Comparison of ENCODE assay signal across 29 mouse cellular contexts in genomic region chr3:108702789-108703188, GRCm38 (mm10). TPM values are rescaled to one million over a fixed set of nuclear protein-coding genes. Genes with fewer than 3 reads are reported as not detected.
"Had no signal": no experiment of that assay in that cellular context is flagged by ENCODE, and none has a peak within 500 bp of the region (broad histone marks: within the 10 kb centered on the region; RNA-seq: fewer than 3 reads in every experiment).

No protein-coding gene starts in this region.

- H3K4me3 ChIP-seq: embryonic facial prominence, embryonic 10.5 days; embryonic facial prominence, embryonic 12.5 days; embryonic facial prominence, embryonic 13.5 days; embryonic facial prominence, embryonic 15.5 days; erythroblast, embryonic 14.5 days; forebrain, embryonic 10.5 days; forebrain, embryonic 12.5 days; forebrain, embryonic 13.5 days; forebrain, embryonic 15.5 days; heart, adult 2 months; heart, embryonic 10.5 days had no signal

- ATAC-seq: forebrain, embryonic 13.5 days; forebrain, embryonic 14.5 days; forebrain, embryonic 15.5 days; forebrain, embryonic 16.5 days; forebrain, postnatal 0 days had no signal

- DNase-seq: cerebellum, adult 2 months; cerebellum, adult 8-10 months; cerebellum, adult 9-10 months; cerebellum, adult 9-11 months; cerebellum, postnatal 10 days; cerebellum, postnatal 14 days; cerebellum, postnatal 25 days; cerebellum, postnatal 36 days; embryo, embryonic 11 days; forebrain, postnatal 0 days; gastrocnemius, postnatal 10 days; gastrocnemius, postnatal 25 days; gastrocnemius, postnatal 36 days; heart, adult 2 months had no signal

- H3K27ac ChIP-seq: embryonic facial prominence, embryonic 10.5 days; embryonic facial prominence, embryonic 12.5 days; embryonic facial prominence, embryonic 13.5 days; embryonic facial prominence, embryonic 15.5 days; forebrain, embryonic 10.5 days; forebrain, embryonic 12.5 days; forebrain, embryonic 13.5 days; forebrain, embryonic 15.5 days; heart, adult 2 months; heart, embryonic 10.5 days had no signal

- H3K27me3 ChIP-seq: embryonic facial prominence, embryonic 12.5 days; embryonic facial prominence, embryonic 13.5 days; embryonic facial prominence, embryonic 15.5 days; forebrain, embryonic 12.5 days; forebrain, embryonic 13.5 days; forebrain, embryonic 15.5 days had no signal

- H3K4me1 ChIP-seq: embryonic facial prominence, embryonic 12.5 days; forebrain, embryonic 12.5 days; forebrain, embryonic 15.5 days; heart, embryonic 10.5 days had no signal

- H3K9me3 ChIP-seq: embryonic facial prominence, embryonic 10.5 days; embryonic facial prominence, embryonic 12.5 days; embryonic facial prominence, embryonic 13.5 days; embryonic facial prominence, embryonic 15.5 days; forebrain, embryonic 10.5 days; forebrain, embryonic 12.5 days; forebrain, embryonic 13.5 days; forebrain, embryonic 15.5 days; heart, embryonic 10.5 days had no signal

- H3K4me2 ChIP-seq: embryonic facial prominence, embryonic 12.5 days; embryonic facial prominence, embryonic 13.5 days; embryonic facial prominence, embryonic 15.5 days; forebrain, embryonic 12.5 days; forebrain, embryonic 13.5 days; forebrain, embryonic 15.5 days had no signal

- H3K9ac ChIP-seq: embryonic facial prominence, embryonic 12.5 days; embryonic facial prominence, embryonic 13.5 days; embryonic facial prominence, embryonic 15.5 days; forebrain, embryonic 12.5 days; forebrain, embryonic 13.5 days; forebrain, embryonic 15.5 days; forebrain, postnatal 0 days had no signal

RNA-seq across cellular contexts. Expression of gene Aknad1, which starts 36.7 kb away (rescaled TPM):
- total RNA-seq: common myeloid progenitor, adult 5-6 weeks; forebrain, postnatal 0 days; granulocyte monocyte progenitor cell, adult 5-6 weeks had no signal
- polyA plus RNA-seq: cerebellum, adult 2 months; forebrain, embryonic 10.5 days; forebrain, embryonic 11.5 days; forebrain, embryonic 12.5 days; forebrain, embryonic 13.5 days; forebrain, embryonic 14.5 days; forebrain, embryonic 15.5 days; forebrain, embryonic 16.5 days; forebrain, postnatal 0 days; heart, embryonic 10.5 days had no signal
